Mouse (Mus musculus) midbrain, embryonic 12.5 days (tissue): ENCODE measurements around the gene Rbpms2. TPM values are rescaled to one million over a fixed set of nuclear protein-coding genes. Genes with fewer than 3 reads are reported as not detected.

Experiments used
- ATAC-seq: fragments of 200-750 bp; cut with Nextera tagmentation; 2 replicates; pipeline ENCODE4 v1.8.0; 2017; ENCODE audit warnings: low read depth, moderate TSS enrichment, moderate library complexity; ENCODE audit not compliant: low FRiP score
- H3K27ac ChIP-seq: fragments of 300-500 bp; sonication (generic); replicated peaks from 2 replicates; pipeline ENCODE4 v1.5.1; 2016; ENCODE audit warnings: mild to moderate bottlenecking
- H3K27me3 ChIP-seq: fragments of 300-500 bp; sonication (generic); 2 replicates; pipeline ENCODE4 v1.6.1; 2016; ENCODE audit warnings: mild to moderate bottlenecking
- H3K36me3 ChIP-seq: fragments of 300-500 bp; sonication (generic); 2 replicates; pipeline ENCODE4 v1.6.1; 2016
- H3K4me1 ChIP-seq: fragments of 300-500 bp; sonication (generic); 2 replicates; pipeline ENCODE4 v1.6.1; 2016
- H3K4me2 ChIP-seq: fragments of 300-500 bp; sonication (generic); replicated peaks from 2 replicates; pipeline ENCODE4 v1.6.1; 2016; ENCODE audit warnings: mild to moderate bottlenecking, moderate library complexity
- H3K4me3 ChIP-seq: fragments of 300-500 bp; sonication (generic); 2 replicates; pipeline ENCODE4 v1.5.1; 2016; ENCODE audit warnings: mild to moderate bottlenecking
- H3K9ac ChIP-seq: fragments of 300-500 bp; sonication (generic); replicated peaks from 2 replicates; pipeline ENCODE4 v1.6.1; 2016; ENCODE audit warnings: mild to moderate bottlenecking, moderate library complexity
- H3K9me3 ChIP-seq: fragments of 300-500 bp; sonication (generic); 2 replicates; pipeline ENCODE4 v1.6.1; 2016; ENCODE audit warnings: mild to moderate bottlenecking
- WGBS: fragments of 180-500 bp; shearing (Covaris S2); methylation state at CpG from one replicate; pipeline ENCODE4 v1.1.7; 2016; 5-methylcytosine and 5-hydroxymethylcytosine counted together
- polyA plus RNA-seq: library from polyadenylated mRNA; unstranded; fragments of >200 nt; fragmentation: Nextera tagmentation; extraction: Ambion mirVana; gene quantifications from 2 replicates; pipeline ENCODE4 v1.2.1, GENCODE M21; 2016

The Rbpms2 gene
- polyA plus RNA-seq, 1 experiment from 2014 or later, result 12.8 TPM

- no peaks in the 10 kb centered on the region for H3K9me3 ChIP-seq
These were observed 6.6 kb upstream of the Rbpms2 start for GRCm38 (mm10) chr9:65622826-65623225.

GRCm38 (mm10) chr9:65624266-65624665, 5.2 kb upstream of the Rbpms2 start:
- ATAC-seq, result no peak
- H3K4me2 ChIP-seq, result no peak overlapping the region
- 71% methylated on average over 2 of the region's 2 CpGs for WGBS

More at GRCm38 (mm10) chr9:65622826-65623225, 6.6 kb upstream of the Rbpms2 start:
- Histone ChIP-seq H3K36me3 (no peaks in the 10 kb centered on the region), H3K9ac (no peak overlapping the region), H3K4me1 (no peaks in the 10 kb centered on the region), H3K4me2 (no peak overlapping the region), H3K4me3 (no peak overlapping the region), H3K27ac (no peak overlapping the region), H3K27me3 (peaks cover 18% of the 10 kb centered on the region)
- ATAC-seq, result no peak
- whole genome bisulfite sequencing, result 88% methylated on average over 5 of the region's 5 CpGs

GRCm38 (mm10) chr9:65629767-65630630, 551 bp downstream of the Rbpms2 start:
- no peaks in the 10 kb centered on the region for H3K9me3 ChIP-seq
- H3K4me3 ChIP-seq, result peak overlapping the region; percentile 57
- H3K4me1 ChIP-seq, result peaks cover 18% of the 10 kb centered on the region
- H3K36me3 ChIP-seq, result no peaks in the 10 kb centered on the region
- peak; percentile 81 for ATAC-seq
- H3K9ac ChIP-seq, result peak overlapping the region; percentile 70
- under 1% methylated on average over 39 of the region's 83 CpGs for WGBS
- no peak overlapping the region for H3K27ac ChIP-seq
- peak overlapping the region; percentile 93 for H3K4me2 ChIP-seq
- H3K27me3 ChIP-seq, result peaks cover 74% of the 10 kb centered on the region

More at GRCm38 (mm10) chr9:65624266-65624665, 5.2 kb upstream of the Rbpms2 start:
- Histone ChIP-seq H3K27ac (no peak overlapping the region), H3K4me1 (peaks cover 4% of the 10 kb centered on the region), H3K4me3 (no peak overlapping the region), H3K9me3 (no peaks in the 10 kb centered on the region), H3K9ac (no peak overlapping the region), H3K27me3 (peaks cover 30% of the 10 kb centered on the region), H3K36me3 (no peaks in the 10 kb centered on the region)

GRCm38 (mm10) chr9:65630631-65631353, 1.3 kb downstream of the Rbpms2 start:
- Histone ChIP-seq H3K4me3 (peak overlapping the region; percentile 57), H3K27ac (no peak overlapping the region), H3K4me2 (peak overlapping the region; percentile 93), H3K36me3 (no peaks in the 10 kb centered on the region), H3K9me3 (no peaks in the 10 kb centered on the region), H3K27me3 (peaks cover 72% of the 10 kb centered on the region), H3K9ac (peak overlapping the region; percentile 70), H3K4me1 (peaks cover 18% of the 10 kb centered on the region)
- under 1% methylated on average over 68 of the region's 78 CpGs for whole genome bisulfite sequencing
- peak; percentile 82 for ATAC-seq

- H3K4me2 ChIP-seq, result peak overlapping the region; percentile 93
- no peaks in the 10 kb centered on the region for H3K36me3 ChIP-seq
- H3K4me1 ChIP-seq, result peaks cover 18% of the 10 kb centered on the region
- H3K9me3 ChIP-seq, result no peaks in the 10 kb centered on the region
- WGBS, result 11% methylated on average over 16 of the region's 16 CpGs
- peaks cover 65% of the 10 kb centered on the region for H3K27me3 ChIP-seq
- H3K27ac ChIP-seq, result no peak overlapping the region
- no peak for ATAC-seq
- H3K4me3 ChIP-seq, result peak overlapping the region; percentile 57
- peak overlapping the region; percentile 70; the same call in 1 of the 2 replicates for H3K9ac ChIP-seq
These were observed 2.0 kb downstream of the Rbpms2 start for GRCm38 (mm10) chr9:65631354-65632021.

- Histone ChIP-seq H3K27me3 (peaks cover 51% of the 10 kb centered on the region), H3K4me3 (no peak overlapping the region), H3K4me2 (no peak overlapping the region), H3K36me3 (no peaks in the 10 kb centered on the region), H3K9ac (no peak overlapping the region), H3K4me1 (peaks cover 8% of the 10 kb centered on the region), H3K9me3 (no peaks in the 10 kb centered on the region), H3K27ac (no peak overlapping the region)
- ATAC-seq, result no peak
- 45% methylated on average over 1 of the region's 1 CpGs for WGBS
These were observed 6.3 kb downstream of the Rbpms2 start for GRCm38 (mm10) chr9:65635766-65636165.

- Histone ChIP-seq H3K27ac (no peak overlapping the region), H3K36me3 (no peaks in the 10 kb centered on the region), H3K27me3 (peaks cover 40% of the 10 kb centered on the region), H3K4me1 (peaks cover 12% of the 10 kb centered on the region), H3K4me3 (no peak overlapping the region), H3K4me2 (no peak overlapping the region), H3K9me3 (no peaks in the 10 kb centered on the region), H3K9ac (no peak overlapping the region)
- WGBS, result 88% methylated on average over 4 of the region's 4 CpGs
- ATAC-seq, result no peak
These were observed 7.5 kb downstream of the Rbpms2 start for GRCm38 (mm10) chr9:65636926-65637325.

- WGBS, result 60% methylated on average over 5 of the region's 5 CpGs
These were observed 9.6 kb downstream of the Rbpms2 start for GRCm38 (mm10) chr9:65639065-65639464.

GRCm38 (mm10) chr9:65640838-65641410, 11.5 kb downstream of the Rbpms2 start:
- no peaks in the 10 kb centered on the region for H3K36me3 ChIP-seq
- peaks cover 20% of the 10 kb centered on the region for H3K27me3 ChIP-seq
- 4% methylated on average over 5 of the region's 5 CpGs for WGBS
- H3K4me2 ChIP-seq, result peak overlapping the region; percentile 17; the same call in 1 of the 2 replicates
- ATAC-seq, result no peak
- no peak overlapping the region for H3K4me3 ChIP-seq
- no peak overlapping the region for H3K9ac ChIP-seq
- H3K4me1 ChIP-seq, result peaks cover 12% of the 10 kb centered on the region
- no peaks in the 10 kb centered on the region for H3K9me3 ChIP-seq
- H3K27ac ChIP-seq, result no peak overlapping the region

More at GRCm38 (mm10) chr9:65639065-65639464, 9.6 kb downstream of the Rbpms2 start:
- Histone ChIP-seq H3K27me3 (peaks cover 20% of the 10 kb centered on the region), H3K9ac (no peak overlapping the region), H3K4me2 (no peak overlapping the region), H3K4me3 (no peak overlapping the region), H3K4me1 (peaks cover 12% of the 10 kb centered on the region), H3K36me3 (no peaks in the 10 kb centered on the region), H3K9me3 (no peaks in the 10 kb centered on the region), H3K27ac (no peak overlapping the region)
- ATAC-seq, result no peak

GRCm38 (mm10) chr9:65641446-65642052, 12.1 kb downstream of the Rbpms2 start:
- Histone ChIP-seq H3K27me3 (peaks cover 20% of the 10 kb centered on the region), H3K4me1 (peaks cover 12% of the 10 kb centered on the region), H3K4me2 (peak overlapping the region; percentile 25), H3K27ac (no peak overlapping the region), H3K9ac (no peak overlapping the region), H3K9me3 (no peaks in the 10 kb centered on the region), H3K36me3 (no peaks in the 10 kb centered on the region), H3K4me3 (no peak overlapping the region)
- no peak for ATAC-seq
- WGBS, result 9% methylated on average over 12 of the region's 12 CpGs

- Histone ChIP-seq H3K9me3 (no peaks in the 10 kb centered on the region), H3K36me3 (no peaks in the 10 kb centered on the region), H3K27me3 (peaks cover 20% of the 10 kb centered on the region), H3K9ac (no peak overlapping the region), H3K4me1 (peaks cover 12% of the 10 kb centered on the region), H3K27ac (no peak overlapping the region), H3K4me2 (no peak overlapping the region), H3K4me3 (no peak overlapping the region)
- ATAC-seq, result no peak
These were observed 13.1 kb downstream of the Rbpms2 start for GRCm38 (mm10) chr9:65642546-65642945.
